Mouse (Mus musculus): ENCODE measurements around the gene Ralb. TPM values are rescaled to one million over a fixed set of nuclear protein-coding genes. Genes with fewer than 3 reads are reported as not detected.

Gene Ralb
- total RNA-seq, 2 experiments from 2014 or later, result 33.9 to 67.8 TPM

Other genes starting within 250 kb of the Ralb start
- not detected in 2 replicates for gene Inhbb, start 82.5 kb downstream of the Ralb start, total RNA-seq (2015)
- not detected in 2 replicates for gene Inhbb, start 82.5 kb downstream of the Ralb start, total RNA-seq (2017)
- gene Tmem185b, start 21.4 kb upstream of the Ralb start, total RNA-seq (2015), result 24.9 and 25.0 TPM in 2 replicates
- 14.6 and 19.3 TPM in 2 replicates for gene Tmem185b, start 21.4 kb upstream of the Ralb start, total RNA-seq (2017)
- 0.40 TPM in 1 of 2 replicates, not detected in the other for gene Epb41l5, start 144.2 kb upstream of the Ralb start, total RNA-seq (2015)
- gene Epb41l5, start 144.2 kb upstream of the Ralb start, total RNA-seq (2017), result 0.04 TPM in 1 of 2 replicates, not detected in the other